Mouse (Mus musculus): ENCODE results near the gene Gm14412. TPM values are rescaled to one million over a fixed set of nuclear protein-coding genes. Genes with fewer than 3 reads are reported as not detected.

The Gm14412 gene
- polyA plus RNA-seq, 1 experiment = 0.28 TPM

Other genes with a start within 250 kb of the Gm14412 start
- not detected in 2 replicates for gene Gm14401, start 250.0 kb downstream of the Gm14412 start, polyA plus RNA-seq (2012; rRNA removed)
- 5.4 and 8.6 TPM in 2 replicates for gene Gm14410, start 117.9 kb downstream of the Gm14412 start, polyA plus RNA-seq (2012; rRNA removed)
- not detected in 2 replicates for gene Gm14409, start 57.3 kb downstream of the Gm14412 start, polyA plus RNA-seq (2012; rRNA removed)
- 2.7 and 3.2 TPM in 2 replicates for gene Gm14418, start 74.0 kb upstream of the Gm14412 start, polyA plus RNA-seq (2012; rRNA removed)
- 4.2 and 4.5 TPM in 2 replicates for gene Zfp970, start 140.4 kb upstream of the Gm14412 start, polyA plus RNA-seq (2012; rRNA removed)
- 2.7 and 3.1 TPM in 2 replicates for gene Gm14403, start 173.9 kb upstream of the Gm14412 start, polyA plus RNA-seq (2012; rRNA removed)

Measured in kidney, adult 2 months (tissue).